Mouse (Mus musculus) left cerebral cortex, postnatal 10 days (tissue): Measurements from ENCODE around the gene Kcnt2. TPM values are rescaled to one million over a fixed set of nuclear protein-coding genes. Genes with fewer than 3 reads are reported as not detected.

Experiments
- DNase-seq, 2 experiments: peaks; one replicate each; pipeline ENCODE4 v3.0.0; 2021 to 2022; ENCODE audit warnings: low spot score in 2 of 2, mixed read lengths in 1 of 2; ENCODE audit errors: extremely low spot score in 1 of 2
- intact Hi-C: fragments of 180-260 bp; cut with DNase I; formaldehyde crosslinking; loops from one replicate; pipeline ENCODE4 v1.15.1; 2025
- total RNA-seq, 2 experiments: library from RNA; stranded (reverse); gene quantifications; 2 replicates each; pipeline ENCODE4 v1.2.3; 2021

Kcnt2 gene
- total RNA-seq: 10 to 100 TPM; 47.3 to 52.5 TPM

- DNase-seq: peak; percentile 32 to 72
- intact Hi-C loops: no loop called here
Measured at GRCm38 (mm10) chr1:140245876-140246597, at the start of gene Kcnt2. TSS of gene Kcnt2 (plus strand) at chr1:140246158.

GRCm38 (mm10) chr1:140205329-140205728 lies 40.6 kb upstream of the Kcnt2 start:
- intact Hi-C loops: no loop called here
- DNase-seq: no peak

GRCm38 (mm10) chr1:140225221-140225620 lies 20.7 kb upstream of the Kcnt2 start:
- no peak for DNase-seq
- intact Hi-C loops: no loop called here

GRCm38 (mm10) chr1:140226673-140227072 lies 19.3 kb upstream of the Kcnt2 start:
- no peak for DNase-seq
- intact Hi-C loops: no loop called here

GRCm38 (mm10) chr1:140245465-140245864 lies 493 bp upstream of the Kcnt2 start:
- DNase-seq: peak; percentile 70 to 89
- intact Hi-C loops: no loop called here

GRCm38 (mm10) chr1:140264696-140265095 lies 18.7 kb downstream of the Kcnt2 start:
- intact Hi-C loops: no loop called here
- DNase-seq: no peak

GRCm38 (mm10) chr1:140266047-140266446 lies 20.1 kb downstream of the Kcnt2 start:
- intact Hi-C loops: no loop called here
- no peak for DNase-seq

GRCm38 (mm10) chr1:140266643-140267286 lies 20.8 kb downstream of the Kcnt2 start:
- intact Hi-C loops: no loop called here
- DNase-seq: no peak

GRCm38 (mm10) chr1:140267288-140267687 lies 21.3 kb downstream of the Kcnt2 start:
- no peak for DNase-seq
- intact Hi-C loops: no loop called here

- DNase-seq: no peak
- intact Hi-C loops: no loop called here
Measured at GRCm38 (mm10) chr1:140273624-140274023, 27.7 kb downstream of the Kcnt2 start.

GRCm38 (mm10) chr1:140275813-140276212 lies 29.9 kb downstream of the Kcnt2 start:
- no peak for DNase-seq
- intact Hi-C loops: no loop called here

GRCm38 (mm10) chr1:140293140-140293539 lies 47.2 kb downstream of the Kcnt2 start:
- intact Hi-C loops: no loop called here
- no peak for DNase-seq

GRCm38 (mm10) chr1:140295482-140295881 lies 49.5 kb downstream of the Kcnt2 start:
- intact Hi-C loops: no loop called here
- DNase-seq: no peak

GRCm38 (mm10) chr1:140304244-140304643 lies 58.3 kb downstream of the Kcnt2 start:
- intact Hi-C loops: no loop called here
- no peak for DNase-seq

- no peak for DNase-seq
- intact Hi-C loops: no loop called here
Measured at GRCm38 (mm10) chr1:140305344-140305743, 59.4 kb downstream of the Kcnt2 start.

GRCm38 (mm10) chr1:140306339-140306738 lies 60.4 kb downstream of the Kcnt2 start:
- intact Hi-C loops: no loop called here
- DNase-seq: no peak

- no peak for DNase-seq
- intact Hi-C loops: no loop called here
Measured at GRCm38 (mm10) chr1:140310739-140311138, 64.8 kb downstream of the Kcnt2 start.

- intact Hi-C loops: no loop called here
- no peak for DNase-seq
Measured at GRCm38 (mm10) chr1:140325088-140325487, 79.1 kb downstream of the Kcnt2 start.

GRCm38 (mm10) chr1:140326709-140327108 lies 80.8 kb downstream of the Kcnt2 start:
- intact Hi-C loops: no loop called here
- DNase-seq: no peak

- DNase-seq: no peak
- intact Hi-C loops: no loop called here
Measured at GRCm38 (mm10) chr1:140333702-140334101, 87.7 kb downstream of the Kcnt2 start.
